Mouse (Mus musculus): ENCODE results near the gene Tgfb2. TPM values are rescaled to one million over a fixed set of nuclear protein-coding genes. Genes with fewer than 3 reads are reported as not detected.

Gene Tgfb2
- polyA plus RNA-seq, 1 experiment, result not detected

DNA sequence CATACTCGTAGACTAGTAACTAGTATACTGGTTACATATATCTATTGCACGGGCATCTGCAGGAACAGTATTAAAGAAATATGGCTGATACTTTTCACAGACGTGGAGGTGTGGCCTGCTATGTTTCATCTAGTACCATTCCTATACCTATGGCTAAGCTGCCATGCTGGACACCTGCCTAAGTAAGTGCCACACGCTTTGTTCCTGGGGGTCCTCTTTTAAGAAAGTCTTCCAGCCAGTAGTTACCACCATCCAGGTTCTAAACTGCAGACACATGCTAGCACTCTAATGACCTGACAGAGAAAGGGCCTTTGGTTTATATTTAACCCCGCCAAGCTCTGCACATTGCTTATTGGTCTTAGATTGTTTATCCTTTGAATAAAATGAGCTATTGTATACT, 95.3 kb downstream of the Tgfb2 start:
- TF ChIP-seq TAL1 (IDR thresholded peaks at IDR 0.05; ENCODE audit: low read length) (no peak), GATA1 (IDR thresholded peaks at IDR 0.05; ENCODE audit: low read length) (no peak)
- no peaks in the 10 kb centered on the region for H3K9me3 ChIP-seq (ENCODE audit: control insufficient read depth, low read length)
- no peaks in the 10 kb centered on the region for H3K27me3 ChIP-seq (ENCODE audit: control insufficient read depth)
- no peaks in the 10 kb centered on the region for H3K4me1 ChIP-seq (ENCODE audit: control insufficient read depth)
- H3K4me3 ChIP-seq (replicated peaks), result no peak overlapping the region
- no peaks in the 10 kb centered on the region for H3K36me3 ChIP-seq (ENCODE audit: control insufficient read depth)

DNA sequence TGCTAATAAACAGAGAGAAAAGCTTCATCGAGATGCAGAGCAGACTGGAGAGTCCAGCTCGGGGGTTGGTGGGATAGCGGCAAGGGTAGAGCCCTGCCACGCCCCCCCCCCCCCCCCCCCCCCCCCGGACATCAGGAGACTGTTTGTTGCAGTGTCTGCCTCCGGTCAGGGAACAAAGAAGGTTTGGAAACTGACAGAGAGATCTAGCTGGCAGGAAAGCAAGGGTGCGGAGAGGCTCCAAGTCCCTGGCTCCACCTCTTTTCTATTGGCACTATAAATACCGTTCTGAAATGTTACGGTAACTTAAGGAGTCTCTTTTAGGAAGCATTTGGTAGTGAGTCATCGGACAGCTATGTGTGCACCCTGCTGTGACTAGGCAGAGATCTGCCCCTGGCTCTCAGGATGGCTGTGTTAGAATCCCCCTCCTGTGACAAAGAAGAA, 96.0 kb downstream of the Tgfb2 start:
- H3K36me3 ChIP-seq (ENCODE audit: control insufficient read depth), result no peaks in the 10 kb centered on the region
- TF ChIP-seq TAL1 (IDR thresholded peaks at IDR 0.05; ENCODE audit: low read length) (no peak), GATA1 (IDR thresholded peaks at IDR 0.05; ENCODE audit: low read length) (no peak)
- no peaks in the 10 kb centered on the region for H3K27me3 ChIP-seq (ENCODE audit: control insufficient read depth)
- no peaks in the 10 kb centered on the region for H3K9me3 ChIP-seq (ENCODE audit: control insufficient read depth, low read length)
- no peaks in the 10 kb centered on the region for H3K4me1 ChIP-seq (ENCODE audit: control insufficient read depth)
- H3K4me3 ChIP-seq (replicated peaks), result no peak overlapping the region

DNA sequence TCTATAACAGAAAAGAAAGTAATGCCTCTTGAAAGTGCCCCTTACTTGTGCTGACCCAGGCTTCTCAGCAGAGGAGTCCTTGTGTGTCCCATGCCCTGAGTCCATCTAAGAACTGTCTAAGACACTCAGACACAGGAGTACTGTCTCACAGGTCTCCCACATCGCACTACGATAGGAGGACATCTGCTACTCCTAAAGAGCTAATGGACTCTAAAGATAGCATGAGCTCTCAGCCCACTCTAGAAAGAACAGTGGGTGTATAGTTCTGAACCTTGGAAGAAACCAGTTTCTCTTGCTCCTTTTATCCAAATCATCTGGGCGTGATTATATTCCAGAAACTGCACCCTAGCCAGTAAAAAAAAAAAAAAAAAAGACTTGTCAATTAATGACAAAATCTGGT, 97.7 kb downstream of the Tgfb2 start:
- Histone ChIP-seq H3K9me3 (ENCODE audit: control insufficient read depth, low read length) (no peaks in the 10 kb centered on the region), H3K36me3 (ENCODE audit: control insufficient read depth) (no peaks in the 10 kb centered on the region), H3K27me3 (ENCODE audit: control insufficient read depth) (no peaks in the 10 kb centered on the region), H3K4me1 (ENCODE audit: control insufficient read depth) (no peaks in the 10 kb centered on the region), H3K4me3 (replicated peaks) (no peak overlapping the region)
- TF ChIP-seq TAL1 (IDR thresholded peaks at IDR 0.05; ENCODE audit: low read length), result no peak
- no peak for TF ChIP-seq GATA1 (IDR thresholded peaks at IDR 0.05; ENCODE audit: low read length)

DNA sequence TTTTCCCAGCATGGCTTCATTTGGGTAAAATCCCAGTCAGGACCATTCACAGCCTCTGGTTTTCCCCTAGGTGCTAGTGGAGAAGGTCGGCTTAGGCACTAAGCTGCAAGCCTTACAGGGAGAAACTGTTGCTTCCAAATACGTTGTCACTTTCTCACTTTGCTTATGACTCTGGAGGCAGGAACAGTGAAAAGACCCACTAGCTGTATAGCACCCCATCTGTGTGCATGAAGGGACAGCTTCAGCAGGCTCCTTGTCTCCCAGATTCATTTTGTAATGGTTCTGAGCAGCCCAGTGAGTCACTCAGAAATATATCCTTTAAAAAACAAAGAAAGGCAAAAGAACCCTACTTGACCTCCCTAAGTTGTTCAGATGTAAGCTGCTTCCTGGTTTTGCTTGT, 100.2 kb downstream of the Tgfb2 start:
- TF ChIP-seq TAL1 (IDR thresholded peaks at IDR 0.05; ENCODE audit: low read length) (no peak), GATA1 (IDR thresholded peaks at IDR 0.05; ENCODE audit: low read length) (no peak)
- H3K36me3 ChIP-seq (ENCODE audit: control insufficient read depth), result no peaks in the 10 kb centered on the region
- no peak overlapping the region for H3K4me3 ChIP-seq (replicated peaks)
- H3K9me3 ChIP-seq (ENCODE audit: control insufficient read depth, low read length), result peaks cover 2% of the 10 kb centered on the region; the same call in 1 of the 2 replicates
- H3K4me1 ChIP-seq (ENCODE audit: control insufficient read depth), result no peaks in the 10 kb centered on the region
- no peaks in the 10 kb centered on the region for H3K27me3 ChIP-seq (ENCODE audit: control insufficient read depth)

DNA sequence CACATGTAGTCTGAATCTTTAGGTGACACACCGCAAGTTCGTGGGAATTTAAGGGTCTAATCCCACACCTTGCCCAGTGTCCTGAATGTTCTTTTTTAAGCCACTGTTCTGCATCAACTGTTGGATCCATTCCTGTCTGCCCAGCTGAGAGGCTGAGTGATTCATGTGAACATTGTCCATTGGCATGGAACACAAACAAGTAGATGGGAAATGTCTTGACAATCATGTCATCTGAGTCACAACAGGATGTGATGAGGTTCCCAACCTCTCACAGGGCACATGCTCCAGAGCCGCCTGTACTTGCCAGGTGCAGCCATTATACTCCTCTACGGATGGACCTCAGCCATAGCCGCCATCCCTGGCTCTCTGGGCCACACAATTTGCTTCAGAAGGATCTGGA, 101.7 kb downstream of the Tgfb2 start:
- H3K27me3 ChIP-seq (ENCODE audit: control insufficient read depth), result no peaks in the 10 kb centered on the region
- no peak overlapping the region for H3K4me3 ChIP-seq (replicated peaks)
- no peaks in the 10 kb centered on the region for H3K4me1 ChIP-seq (ENCODE audit: control insufficient read depth)
- H3K9me3 ChIP-seq (ENCODE audit: control insufficient read depth, low read length), result peaks cover 6% of the 10 kb centered on the region; the same call in 1 of the 2 replicates
- no peaks in the 10 kb centered on the region for H3K36me3 ChIP-seq (ENCODE audit: control insufficient read depth)
- no peak for TF ChIP-seq TAL1 (IDR thresholded peaks at IDR 0.05; ENCODE audit: low read length)
- no peak for TF ChIP-seq GATA1 (IDR thresholded peaks at IDR 0.05; ENCODE audit: low read length)

DNA sequence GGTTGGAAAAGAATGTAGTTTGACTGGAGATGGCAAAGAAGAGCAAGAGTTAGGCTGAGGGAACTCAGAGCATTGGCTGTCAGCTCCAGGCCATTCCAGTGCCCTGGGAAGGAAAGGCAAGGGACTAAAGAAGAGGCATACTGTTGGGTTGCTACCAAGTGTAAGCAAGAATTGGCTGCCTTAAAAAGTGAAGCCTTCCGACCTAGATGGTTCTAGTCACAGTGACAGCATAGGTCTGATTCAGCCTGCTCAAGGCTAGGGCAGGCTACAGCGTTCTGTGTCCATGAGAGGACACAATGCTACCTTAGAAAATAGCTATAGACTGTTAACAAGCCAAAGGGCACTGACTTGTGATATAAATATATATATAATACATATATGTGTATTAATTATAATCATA, 117.6 kb downstream of the Tgfb2 start:
- Histone ChIP-seq H3K9me3 (ENCODE audit: control insufficient read depth, low read length) (no peaks in the 10 kb centered on the region), H3K36me3 (ENCODE audit: control insufficient read depth) (no peaks in the 10 kb centered on the region), H3K4me1 (ENCODE audit: control insufficient read depth) (no peaks in the 10 kb centered on the region), H3K27me3 (ENCODE audit: control insufficient read depth) (no peaks in the 10 kb centered on the region), H3K4me3 (replicated peaks) (no peak overlapping the region)
- TF ChIP-seq TAL1 (IDR thresholded peaks at IDR 0.05; ENCODE audit: low read length) (no peak), GATA1 (IDR thresholded peaks at IDR 0.05; ENCODE audit: low read length) (no peak)

DNA sequence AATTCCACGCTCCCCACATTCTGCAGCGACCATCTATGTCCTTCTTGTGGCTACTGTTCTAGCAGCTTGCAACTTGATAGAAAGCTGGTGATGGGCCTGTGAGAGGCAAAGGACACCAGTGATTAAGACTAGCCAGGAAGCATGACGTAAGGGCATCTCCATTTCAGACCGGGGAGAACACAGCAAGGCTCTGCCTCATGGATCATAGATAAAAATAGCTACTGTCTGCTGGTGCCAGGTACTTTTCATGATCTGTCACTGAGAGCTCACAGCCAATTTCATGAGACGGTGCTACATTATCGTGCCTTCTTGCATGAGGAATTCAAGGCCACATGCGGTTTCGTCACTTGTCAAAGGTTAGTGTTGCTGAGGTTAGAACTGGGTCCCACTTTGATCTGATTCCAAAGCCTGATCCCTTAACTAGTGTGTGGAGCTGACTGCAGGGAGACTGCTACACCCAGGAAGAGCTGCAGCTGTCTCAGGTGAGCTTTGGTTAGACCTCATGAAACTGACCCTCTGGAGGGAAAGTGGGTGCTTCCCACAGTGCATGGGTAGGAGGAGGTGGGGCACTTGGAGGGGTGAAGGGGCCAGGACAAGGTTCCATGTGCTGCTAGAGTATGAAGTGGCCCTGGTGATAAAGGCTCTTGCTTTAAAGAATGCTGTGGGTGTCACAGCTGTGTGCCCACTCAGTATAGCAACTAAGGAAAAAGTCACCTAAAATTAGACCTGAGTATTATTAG, 118.6 kb downstream of the Tgfb2 start:
- no peak overlapping the region for H3K4me3 ChIP-seq (replicated peaks)
- no peaks in the 10 kb centered on the region for H3K36me3 ChIP-seq (ENCODE audit: control insufficient read depth)
- H3K27me3 ChIP-seq (ENCODE audit: control insufficient read depth), result no peaks in the 10 kb centered on the region
- TF ChIP-seq GATA1 (IDR thresholded peaks at IDR 0.05; ENCODE audit: low read length) (no peak), TAL1 (IDR thresholded peaks at IDR 0.05; ENCODE audit: low read length) (no peak)
- H3K4me1 ChIP-seq (ENCODE audit: control insufficient read depth), result no peaks in the 10 kb centered on the region
- H3K9me3 ChIP-seq (ENCODE audit: control insufficient read depth, low read length), result no peaks in the 10 kb centered on the region

DNA sequence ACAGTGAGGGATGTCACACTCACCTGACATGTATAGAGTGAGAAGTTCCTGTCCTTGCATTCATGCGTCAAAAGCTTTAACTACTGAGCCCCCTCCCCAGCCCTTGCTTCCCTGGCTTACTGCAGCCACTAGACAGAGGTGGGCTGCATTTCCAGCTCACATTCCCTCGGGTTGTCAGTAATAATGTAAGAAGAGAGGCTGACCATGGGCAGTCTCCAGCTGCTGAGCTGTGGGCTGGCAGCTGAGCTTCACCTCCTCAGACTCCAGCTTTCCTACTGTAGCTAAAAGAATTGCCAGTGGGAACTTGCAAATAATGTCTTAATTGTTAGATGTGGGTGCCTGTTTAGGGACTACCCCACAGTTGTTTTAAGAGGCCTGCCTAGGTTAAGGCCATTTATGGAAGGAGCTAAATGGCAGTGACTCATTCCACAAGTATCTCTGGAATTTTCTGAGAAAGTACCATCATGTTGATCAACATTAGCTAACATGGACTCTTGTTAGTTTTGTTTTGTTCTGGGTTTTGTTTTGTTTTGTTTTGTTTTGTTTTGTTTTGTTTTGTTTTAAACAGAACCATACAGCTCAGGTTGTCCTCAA, 120.1 kb downstream of the Tgfb2 start:
- no peaks in the 10 kb centered on the region for H3K27me3 ChIP-seq (ENCODE audit: control insufficient read depth)
- no peak for TF ChIP-seq GATA1 (IDR thresholded peaks at IDR 0.05; ENCODE audit: low read length)
- no peak for TF ChIP-seq TAL1 (IDR thresholded peaks at IDR 0.05; ENCODE audit: low read length)
- H3K4me3 ChIP-seq (replicated peaks), result no peak overlapping the region
- no peaks in the 10 kb centered on the region for H3K4me1 ChIP-seq (ENCODE audit: control insufficient read depth)
- no peaks in the 10 kb centered on the region for H3K9me3 ChIP-seq (ENCODE audit: control insufficient read depth, low read length)
- no peaks in the 10 kb centered on the region for H3K36me3 ChIP-seq (ENCODE audit: control insufficient read depth)

DNA sequence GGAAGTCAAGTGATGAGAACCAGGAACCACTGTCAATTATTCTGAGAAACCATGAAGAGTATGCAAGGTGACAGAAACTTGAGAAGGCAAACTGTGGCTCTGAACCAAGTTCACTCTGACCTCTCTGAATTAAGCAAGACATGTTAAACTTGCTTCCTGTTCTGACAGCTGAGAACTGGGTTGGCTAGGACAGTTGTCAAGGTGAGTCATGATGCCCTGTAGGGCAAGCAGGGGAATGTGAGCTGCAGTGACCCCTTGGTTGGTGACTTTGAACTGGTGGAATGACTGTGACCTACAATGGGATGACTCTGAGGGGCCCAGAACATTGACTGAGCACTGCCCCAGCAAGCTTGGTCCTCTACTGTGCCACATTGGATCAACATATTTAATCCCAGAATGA, 121.9 kb downstream of the Tgfb2 start:
- no peaks in the 10 kb centered on the region; the same call in 1 of the 2 replicates for H3K9me3 ChIP-seq (ENCODE audit: control insufficient read depth, low read length)
- TF ChIP-seq TAL1 (IDR thresholded peaks at IDR 0.05; ENCODE audit: low read length), result no peak
- TF ChIP-seq GATA1 (IDR thresholded peaks at IDR 0.05; ENCODE audit: low read length), result no peak
- H3K4me1 ChIP-seq (ENCODE audit: control insufficient read depth), result no peaks in the 10 kb centered on the region
- no peak overlapping the region for H3K4me3 ChIP-seq (replicated peaks)
- no peaks in the 10 kb centered on the region for H3K36me3 ChIP-seq (ENCODE audit: control insufficient read depth)
- H3K27me3 ChIP-seq (ENCODE audit: control insufficient read depth), result no peaks in the 10 kb centered on the region

All from erythroblast, embryonic 14.5 days (primary cell).